Mouse (Mus musculus) neural tube, embryonic 13.5 days (tissue): Measurements from ENCODE around the gene Trmt61a. TPM values are rescaled to one million over a fixed set of nuclear protein-coding genes. Genes with fewer than 3 reads are reported as not detected.

Source experiments
- ATAC-seq: fragments of 200-750 bp; cut with Nextera tagmentation; 2 replicates; pipeline ENCODE4 v1.8.0; 2017; ENCODE audit warnings: low read depth, mild to moderate bottlenecking, moderate TSS enrichment, moderate library complexity
- H3K27ac ChIP-seq: fragments of 300-500 bp; sonication (generic); replicated peaks from 2 replicates; pipeline ENCODE4 v1.5.1; 2015; ENCODE audit warnings: moderate library complexity, mild to moderate bottlenecking, inconsistent platforms
- H3K27me3 ChIP-seq: fragments of 300-500 bp; sonication (generic); 2 replicates; pipeline ENCODE4 v1.6.1; 2015; ENCODE audit warnings: mild to moderate bottlenecking, inconsistent platforms
- H3K36me3 ChIP-seq: fragments of 300-500 bp; sonication (generic); 2 replicates; pipeline ENCODE4 v1.6.1; 2015; ENCODE audit warnings: mild to moderate bottlenecking, inconsistent platforms
- H3K4me1 ChIP-seq: fragments of 300-500 bp; sonication (generic); replicated peaks from 2 replicates; pipeline ENCODE4 v1.6.1; 2015; ENCODE audit warnings: inconsistent platforms
- H3K4me2 ChIP-seq: fragments of 300-500 bp; sonication (generic); 2 replicates; pipeline ENCODE4 v1.6.1; 2015; ENCODE audit warnings: inconsistent platforms, mild to moderate bottlenecking, moderate library complexity
- H3K4me3 ChIP-seq: fragments of 300-500 bp; sonication (generic); 2 replicates; pipeline ENCODE4 v1.5.1; 2015; ENCODE audit warnings: mild to moderate bottlenecking, inconsistent platforms
- H3K9ac ChIP-seq: fragments of 300-500 bp; sonication (generic); 2 replicates; pipeline ENCODE4 v1.6.1; 2015; ENCODE audit warnings: moderate library complexity, mild to moderate bottlenecking, inconsistent platforms
- H3K9me3 ChIP-seq: fragments of 300-500 bp; sonication (generic); 2 replicates; pipeline ENCODE4 v1.6.1; 2016; ENCODE audit warnings: inconsistent platforms
- WGBS: fragments of 180-500 bp; shearing (Covaris S2); methylation state at CpG from one replicate; pipeline ENCODE4 v1.1.7; 2015; 5-methylcytosine and 5-hydroxymethylcytosine counted together
- polyA plus RNA-seq: library from polyadenylated mRNA; unstranded; fragments of >200 nt; fragmentation: Nextera tagmentation; extraction: Ambion mirVana; gene quantifications from 2 replicates; pipeline ENCODE4 v1.2.1, GENCODE M21; 2015

Trmt61a gene
- polyA plus RNA-seq, 1 experiment from 2014 or later: 7.2 TPM

DNA sequence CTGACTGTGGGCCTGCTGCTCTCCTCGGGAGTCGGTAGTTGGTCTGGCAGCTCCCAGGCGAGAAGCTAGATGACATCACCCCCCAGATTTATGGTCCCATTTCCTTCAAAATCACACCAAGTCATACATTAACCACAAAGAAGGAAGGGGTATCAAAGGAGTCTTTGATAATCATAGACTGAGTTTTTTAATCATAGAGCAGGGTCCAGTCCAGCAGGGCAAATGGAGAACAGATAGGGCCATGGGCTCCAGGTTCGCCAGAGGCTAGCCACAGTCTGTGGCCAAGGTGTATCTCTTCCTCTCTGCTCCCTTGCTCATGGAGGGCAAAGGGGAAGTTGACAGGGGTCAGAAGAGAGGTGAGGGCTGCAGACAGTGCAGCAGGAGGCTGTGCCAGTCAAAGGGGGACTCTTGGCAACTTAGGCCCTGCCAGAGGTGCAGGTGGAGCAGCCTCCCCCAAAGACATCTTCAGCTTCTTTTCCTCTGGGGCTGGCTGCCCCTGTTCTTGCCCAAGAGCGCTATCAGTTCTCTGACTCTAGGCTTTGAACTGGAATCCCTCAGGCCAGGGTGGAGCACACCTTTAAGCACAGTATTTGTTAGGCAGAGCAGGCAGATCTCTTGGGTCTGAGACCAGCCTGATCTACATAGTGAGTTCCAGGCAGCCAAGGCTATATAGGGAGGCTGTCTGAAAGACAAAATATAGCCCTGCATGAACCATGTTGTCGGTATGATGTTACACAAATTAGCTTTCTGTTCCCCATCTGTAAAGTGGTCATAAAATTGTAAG is 1.9 kb upstream of the Trmt61a start:
- H3K27me3 ChIP-seq: no peaks in the 10 kb centered on the region; the same call in 1 of the 2 replicates
- no peak overlapping the region for H3K4me2 ChIP-seq
- H3K4me1 ChIP-seq: peaks cover 40% of the 10 kb centered on the region
- peak overlapping the region; percentile 6; the same call in 1 of the 2 replicates for H3K9ac ChIP-seq
- WGBS: 83% methylated on average over 6 of the region's 6 CpGs
- H3K9me3 ChIP-seq: no peaks in the 10 kb centered on the region
- no peak for ATAC-seq
- H3K36me3 ChIP-seq: peaks cover 7% of the 10 kb centered on the region
- H3K4me3 ChIP-seq: no peak overlapping the region
- no peak overlapping the region for H3K27ac ChIP-seq

DNA sequence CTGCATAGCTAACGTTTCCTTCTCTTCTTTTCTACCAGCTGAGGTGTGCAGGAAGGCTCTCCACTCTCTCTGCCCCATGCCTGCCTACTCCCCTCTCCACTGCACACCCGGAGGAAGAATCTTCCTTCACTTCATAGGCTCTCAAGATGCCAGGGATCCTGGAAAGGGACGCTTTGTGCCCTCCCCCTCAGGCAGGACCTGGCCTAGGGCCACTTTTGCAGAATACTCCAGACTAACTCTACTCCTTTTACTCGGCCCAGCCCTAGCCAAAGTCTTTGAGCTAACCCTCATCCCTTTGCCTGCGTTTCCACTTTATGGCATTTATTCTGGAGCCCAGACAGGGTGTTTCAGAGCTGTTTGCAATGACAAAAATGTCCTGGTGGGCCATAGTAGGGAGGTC is 484 bp upstream of the Trmt61a start:
- Histone ChIP-seq H3K4me1 (peaks cover 36% of the 10 kb centered on the region), H3K4me2 (peak overlapping the region; percentile 73), H3K27me3 (no peaks in the 10 kb centered on the region; the same call in 1 of the 2 replicates), H3K27ac (peak overlapping the region; percentile 94), H3K9me3 (no peaks in the 10 kb centered on the region), H3K4me3 (peak overlapping the region; percentile 62), H3K9ac (peak overlapping the region; percentile 77), H3K36me3 (peaks cover 20% of the 10 kb centered on the region)
- WGBS: 17% methylated on average over 5 of the region's 5 CpGs
- ATAC-seq: peak; percentile 54

DNA sequence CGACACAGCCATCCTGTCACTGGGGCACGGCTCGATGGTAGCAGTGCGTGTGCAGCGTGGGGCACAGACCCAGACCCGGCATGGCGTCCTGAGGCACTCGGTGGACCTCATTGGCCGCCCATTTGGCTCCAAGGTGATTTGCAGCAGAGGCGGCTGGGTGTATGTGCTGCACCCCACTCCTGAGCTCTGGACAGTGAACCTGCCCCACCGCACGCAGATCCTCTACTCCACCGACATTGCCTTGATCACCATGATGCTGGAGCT is 697 bp downstream of the Trmt61a start:
- peaks cover 30% of the 10 kb centered on the region for H3K36me3 ChIP-seq
- H3K4me1 ChIP-seq: peaks cover 28% of the 10 kb centered on the region
- ATAC-seq: no peak
- peak overlapping the region; percentile 62 for H3K4me3 ChIP-seq
- WGBS: 7% methylated on average over 13 of the region's 13 CpGs
- no peak overlapping the region for H3K27ac ChIP-seq
- peak overlapping the region; percentile 77 for H3K9ac ChIP-seq
- no peaks in the 10 kb centered on the region for H3K9me3 ChIP-seq
- no peaks in the 10 kb centered on the region for H3K27me3 ChIP-seq
- peak overlapping the region; percentile 73 for H3K4me2 ChIP-seq

DNA sequence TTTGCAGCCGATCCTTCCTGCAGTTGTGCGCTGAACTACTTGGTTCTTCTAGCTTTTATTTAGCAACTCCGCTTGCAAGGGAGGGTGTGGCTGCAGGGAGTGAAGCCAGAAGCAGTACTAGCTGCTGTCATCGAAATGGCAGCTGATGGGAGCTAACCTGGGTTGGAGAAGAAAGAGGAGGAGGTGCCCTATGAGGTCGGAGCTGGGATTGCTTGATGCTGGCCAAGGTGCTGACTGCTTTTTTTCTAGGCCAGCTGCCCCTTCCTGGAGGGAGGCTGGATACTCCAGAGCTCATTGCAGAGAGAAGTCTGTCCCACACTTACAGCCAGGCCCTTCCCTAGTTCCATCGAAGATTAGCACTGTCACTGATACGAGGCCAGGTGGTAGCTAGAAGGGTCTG is 1.1 kb downstream of the Trmt61a start:
- ATAC-seq: no peak
- 60% methylated on average over 7 of the region's 7 CpGs for whole genome bisulfite sequencing

DNA sequence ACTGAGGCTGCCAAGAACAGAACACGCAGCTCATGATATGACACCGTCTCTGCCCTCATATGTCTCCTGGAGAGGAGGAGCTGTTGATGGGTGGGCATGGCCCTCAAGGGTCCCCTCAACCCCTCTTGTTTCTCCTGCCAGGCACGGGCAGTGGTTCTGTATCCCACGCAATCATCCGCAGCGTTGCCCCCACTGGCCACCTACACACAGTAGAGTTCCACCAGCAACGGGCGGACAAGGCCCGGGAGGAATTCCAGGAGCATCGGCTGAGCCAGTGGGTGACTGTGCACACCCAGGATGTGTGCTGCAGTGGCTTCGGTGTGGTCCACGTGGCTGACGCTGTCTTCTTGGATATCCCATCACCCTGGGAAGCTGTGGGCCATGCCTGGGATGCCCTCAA is 2.8 kb downstream of the Trmt61a start:
- H3K4me1 ChIP-seq: peaks cover 28% of the 10 kb centered on the region
- no peak overlapping the region for H3K9ac ChIP-seq
- peaks cover 37% of the 10 kb centered on the region for H3K36me3 ChIP-seq
- no peaks in the 10 kb centered on the region for H3K9me3 ChIP-seq
- whole genome bisulfite sequencing: 93% methylated on average over 13 of the region's 13 CpGs
- H3K27me3 ChIP-seq: no peaks in the 10 kb centered on the region
- no peak for ATAC-seq
- no peak overlapping the region for H3K4me2 ChIP-seq
- no peak overlapping the region for H3K4me3 ChIP-seq
- H3K27ac ChIP-seq: no peak overlapping the region

More for the DNA sequence above, 1.1 kb downstream of the Trmt61a start:
- Histone ChIP-seq H3K27ac (no peak overlapping the region), H3K9ac (peak overlapping the region; percentile 77; the same call in 1 of the 2 replicates), H3K9me3 (no peaks in the 10 kb centered on the region), H3K4me3 (peak overlapping the region; percentile 62), H3K4me1 (peaks cover 28% of the 10 kb centered on the region), H3K36me3 (peaks cover 34% of the 10 kb centered on the region), H3K27me3 (no peaks in the 10 kb centered on the region), H3K4me2 (peak overlapping the region; percentile 73)

DNA sequence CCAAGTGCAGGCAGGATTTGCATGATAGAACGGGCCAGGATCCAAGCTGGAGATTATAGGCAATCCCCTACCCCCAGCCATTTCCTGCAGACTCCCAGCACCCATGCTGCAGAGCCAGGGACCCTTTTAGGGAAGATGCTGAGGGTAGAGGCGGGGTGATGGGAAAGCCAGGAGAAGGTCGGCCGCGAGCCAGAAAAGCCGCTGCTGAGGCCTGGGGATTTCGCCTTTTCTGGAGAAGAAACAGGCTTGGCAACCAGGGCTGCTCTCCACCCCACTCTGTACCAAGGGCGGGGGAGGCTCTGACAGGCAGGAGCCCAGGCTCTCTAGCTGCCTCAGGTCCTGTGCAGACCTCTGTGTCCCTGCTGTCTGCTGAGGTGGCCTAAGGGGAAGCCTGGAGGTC is 3.4 kb downstream of the Trmt61a start:
- H3K27ac ChIP-seq: no peak overlapping the region
- ATAC-seq: no peak
- H3K36me3 ChIP-seq: peaks cover 37% of the 10 kb centered on the region
- H3K4me2 ChIP-seq: no peak overlapping the region
- WGBS: 86% methylated on average over 8 of the region's 8 CpGs
- H3K9me3 ChIP-seq: no peaks in the 10 kb centered on the region
- H3K9ac ChIP-seq: no peak overlapping the region
- peaks cover 28% of the 10 kb centered on the region for H3K4me1 ChIP-seq
- H3K27me3 ChIP-seq: no peaks in the 10 kb centered on the region
- no peak overlapping the region for H3K4me3 ChIP-seq

DNA sequence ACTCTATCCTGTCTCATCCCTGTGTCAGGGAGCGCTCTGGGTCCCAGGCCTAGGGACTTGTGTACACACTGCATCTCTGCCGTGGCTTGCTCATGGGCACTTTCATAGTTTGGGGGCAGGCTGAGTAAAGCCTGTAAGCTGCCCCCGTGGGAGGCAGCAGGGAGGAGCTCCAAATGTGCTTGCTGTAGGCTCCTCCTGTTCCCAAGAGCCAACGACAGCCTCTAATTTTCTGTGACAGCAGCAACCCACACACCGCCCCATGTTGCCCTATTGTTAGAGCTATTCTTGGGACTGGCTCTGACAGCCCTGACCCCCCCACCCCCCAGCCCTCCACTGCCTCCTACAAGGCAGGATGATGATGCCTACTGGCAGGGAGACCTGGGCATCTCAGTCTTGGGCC is 4.1 kb downstream of the Trmt61a start:
- peaks cover 37% of the 10 kb centered on the region for H3K36me3 ChIP-seq
- H3K4me2 ChIP-seq: no peak overlapping the region
- H3K4me3 ChIP-seq: no peak overlapping the region
- no peak for ATAC-seq
- no peak overlapping the region for H3K9ac ChIP-seq
- H3K27ac ChIP-seq: no peak overlapping the region
- no peaks in the 10 kb centered on the region for H3K9me3 ChIP-seq
- 78% methylated on average over 5 of the region's 5 CpGs for WGBS
- peaks cover 29% of the 10 kb centered on the region for H3K4me1 ChIP-seq
- H3K27me3 ChIP-seq: no peaks in the 10 kb centered on the region

DNA sequence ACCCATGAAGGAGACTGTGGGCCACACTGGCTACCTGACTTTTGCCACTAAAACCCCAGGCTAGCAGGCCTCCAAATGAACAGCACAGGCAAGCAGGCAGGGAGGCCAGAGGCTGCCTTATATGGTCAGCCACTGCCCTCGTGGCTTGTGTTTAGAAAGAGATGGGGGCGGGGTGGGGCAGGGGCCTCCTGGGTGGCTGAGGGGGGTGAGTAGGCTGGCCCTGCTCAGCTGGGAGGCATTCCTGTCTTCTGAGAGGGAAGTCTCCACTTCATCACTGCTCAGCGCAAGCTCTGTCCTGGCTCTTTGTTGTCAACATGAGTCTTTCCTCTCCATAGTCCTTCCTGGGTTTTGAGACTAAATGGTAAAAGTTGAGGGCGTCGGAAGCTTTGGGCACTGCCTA is 4.9 kb downstream of the Trmt61a start:
- WGBS: 71% methylated on average over 5 of the region's 5 CpGs
- Histone ChIP-seq H3K9ac (no peak overlapping the region), H3K4me1 (peaks cover 30% of the 10 kb centered on the region), H3K4me2 (no peak overlapping the region), H3K27me3 (no peaks in the 10 kb centered on the region), H3K27ac (no peak overlapping the region), H3K4me3 (no peak overlapping the region), H3K36me3 (peaks cover 37% of the 10 kb centered on the region), H3K9me3 (no peaks in the 10 kb centered on the region)
- ATAC-seq: no peak

DNA sequence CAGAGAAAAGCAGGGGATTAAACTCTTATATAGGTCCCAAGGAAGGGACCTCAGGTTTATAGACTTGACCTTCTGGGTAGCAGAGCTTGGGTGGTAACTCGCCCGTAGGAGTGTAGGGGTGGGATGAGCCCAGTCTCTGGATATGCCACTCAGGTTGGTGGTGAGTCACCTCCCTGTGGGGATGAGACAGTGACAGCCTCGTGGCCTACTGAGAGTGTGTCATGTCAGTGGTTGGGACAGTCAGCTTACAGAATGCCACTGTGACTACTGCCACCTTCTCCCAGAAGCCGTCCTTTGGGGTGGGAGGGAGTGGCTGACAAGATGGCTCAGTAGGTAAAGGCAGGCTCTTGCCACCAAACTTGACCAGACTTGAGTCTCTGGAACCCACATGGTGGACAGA is 8.5 kb downstream of the Trmt61a start:
- Histone ChIP-seq H3K4me3 (no peak overlapping the region), H3K36me3 (peaks cover 26% of the 10 kb centered on the region), H3K4me1 (peaks cover 38% of the 10 kb centered on the region), H3K9ac (no peak overlapping the region), H3K27me3 (no peaks in the 10 kb centered on the region), H3K27ac (peak overlapping the region; percentile 85; the same call in 1 of the 2 replicates), H3K9me3 (no peaks in the 10 kb centered on the region), H3K4me2 (no peak overlapping the region)
- WGBS: 84% methylated on average over 4 of the region's 4 CpGs
- no peak for ATAC-seq

DNA sequence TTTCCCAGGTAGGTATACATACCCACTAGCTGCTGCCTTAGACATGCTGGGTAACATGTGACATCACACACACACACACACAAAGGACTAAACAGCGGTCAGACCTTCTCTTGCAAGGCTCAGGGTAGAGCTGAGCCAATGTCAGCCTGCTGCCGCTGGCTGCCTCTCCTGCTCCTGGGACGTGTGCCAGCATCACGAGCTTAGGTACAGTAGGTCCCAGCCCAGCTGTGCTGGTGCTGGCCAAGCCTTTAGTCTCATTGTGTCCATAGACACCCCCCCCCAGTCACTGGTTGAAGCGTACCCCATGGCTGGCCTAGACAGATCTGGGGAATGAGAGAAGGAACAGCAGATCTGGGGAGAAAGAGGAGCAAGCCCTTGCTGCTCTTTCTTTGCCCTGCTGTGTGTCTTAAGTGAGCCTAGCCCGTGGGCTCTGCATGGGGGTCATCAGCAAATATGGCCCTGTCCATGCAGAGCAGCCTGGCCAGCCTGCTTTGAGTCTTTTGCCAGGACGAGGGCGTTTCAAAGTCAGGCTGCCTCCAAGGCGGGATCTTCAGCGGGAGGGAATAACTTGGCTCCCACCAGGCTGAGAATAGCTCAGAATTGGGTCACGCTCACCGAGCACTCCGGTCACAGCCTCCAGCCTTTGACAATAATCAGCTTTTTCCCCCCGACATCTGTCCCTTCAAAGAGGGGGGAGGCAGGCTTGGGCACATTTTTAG is 9.6 kb downstream of the Trmt61a start:
- Histone ChIP-seq H3K4me3 (no peak overlapping the region), H3K9me3 (no peaks in the 10 kb centered on the region), H3K36me3 (peaks cover 17% of the 10 kb centered on the region; the same call in 1 of the 2 replicates), H3K27me3 (no peaks in the 10 kb centered on the region), H3K4me1 (peaks cover 49% of the 10 kb centered on the region), H3K4me2 (no peak overlapping the region), H3K9ac (peak overlapping the region; percentile 50; the same call in 1 of the 2 replicates), H3K27ac (peak overlapping the region; percentile 85)
- WGBS: 15% methylated on average over 14 of the region's 14 CpGs
- ATAC-seq: peak; percentile 64

DNA sequence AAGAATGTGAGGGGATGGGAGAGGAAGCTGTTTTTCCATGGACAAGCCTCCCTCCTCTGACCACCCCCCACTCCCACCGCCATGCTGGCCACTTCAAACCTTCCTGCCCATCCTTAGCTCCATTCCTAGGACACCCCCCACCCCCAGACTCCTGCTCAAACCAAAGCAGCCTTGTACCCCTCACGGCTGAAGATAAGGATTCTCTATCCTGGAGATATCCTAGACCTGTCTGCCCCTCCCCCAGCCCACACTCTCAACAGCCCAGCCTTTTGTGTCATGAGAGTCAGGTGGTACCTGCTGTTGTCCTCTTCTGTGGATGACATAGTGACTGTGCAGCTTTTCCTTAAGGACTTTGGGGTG is 10.1 kb downstream of the Trmt61a start:
- Histone ChIP-seq H3K4me3 (no peak overlapping the region), H3K4me1 (peaks cover 54% of the 10 kb centered on the region), H3K27me3 (no peaks in the 10 kb centered on the region), H3K4me2 (no peak overlapping the region), H3K9ac (peak overlapping the region; percentile 50; the same call in 1 of the 2 replicates), H3K27ac (peak overlapping the region; percentile 85), H3K9me3 (no peaks in the 10 kb centered on the region), H3K36me3 (peaks cover 11% of the 10 kb centered on the region; the same call in 1 of the 2 replicates)
- ATAC-seq: no peak
- WGBS: 31% methylated on average over 2 of the region's 2 CpGs

DNA sequence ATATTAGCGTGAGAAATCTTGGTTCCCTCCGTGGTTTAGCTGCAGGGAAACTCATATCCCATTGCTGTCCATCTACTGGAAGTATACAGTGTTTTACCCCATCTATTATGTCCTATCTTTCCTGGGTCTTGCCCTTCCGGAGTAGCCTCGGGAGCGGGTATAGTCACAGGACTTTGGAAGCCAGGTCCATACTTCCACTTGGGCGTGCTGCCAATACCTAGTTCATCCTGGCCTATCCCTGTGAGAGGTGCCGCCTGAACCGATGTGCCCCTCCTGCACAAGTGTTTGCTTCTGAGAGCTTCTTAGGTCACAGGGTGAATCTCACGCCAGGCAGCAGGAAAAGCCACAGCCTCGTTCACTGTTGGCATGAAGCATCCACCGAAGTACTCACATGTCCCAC is 11.5 kb downstream of the Trmt61a start:
- ATAC-seq: no peak
- no peaks in the 10 kb centered on the region for H3K9me3 ChIP-seq
- H3K27me3 ChIP-seq: no peaks in the 10 kb centered on the region
- H3K27ac ChIP-seq: no peak overlapping the region
- H3K4me3 ChIP-seq: no peak overlapping the region
- H3K4me1 ChIP-seq: peaks cover 68% of the 10 kb centered on the region
- no peak overlapping the region for H3K9ac ChIP-seq
- WGBS: 85% methylated on average over 11 of the region's 11 CpGs
- no peak overlapping the region for H3K4me2 ChIP-seq
- H3K36me3 ChIP-seq: no peaks in the 10 kb centered on the region
